Mouse (Mus musculus) neural tube, embryonic 14.5 days (tissue): ENCODE results near the gene Akap8l. TPM values are rescaled to one million over a fixed set of nuclear protein-coding genes. Genes with fewer than 3 reads are reported as not detected.

Experiments
- ATAC-seq: fragments of 200-750 bp; cut with Nextera tagmentation; 2 replicates; pipeline ENCODE4 v1.8.0; 2017; ENCODE audit warnings: low read depth, mild to moderate bottlenecking, moderate TSS enrichment, moderate library complexity
- H3K27ac ChIP-seq: fragments of 300-500 bp; sonication (generic); 2 replicates; pipeline ENCODE4 v1.5.1; 2014; ENCODE audit warnings: low read depth, mild to moderate bottlenecking, control low read depth, low read length, moderate library complexity, mixed read lengths
- H3K27me3 ChIP-seq: fragments of 300-500 bp; sonication (generic); 2 replicates; pipeline ENCODE4 v1.6.1; 2014; ENCODE audit warnings: low read length; ENCODE audit not compliant: control insufficient read depth, insufficient read depth
- H3K36me3 ChIP-seq: fragments of 300-500 bp; sonication (generic); 2 replicates; pipeline ENCODE4 v1.6.1; 2014; ENCODE audit warnings: low read length, mixed read lengths; ENCODE audit not compliant: control insufficient read depth, insufficient read depth
- H3K4me1 ChIP-seq: fragments of 300-500 bp; sonication (generic); 2 replicates; pipeline ENCODE4 v1.6.1; 2014; ENCODE audit warnings: low read length; ENCODE audit not compliant: control insufficient read depth, insufficient read depth
- H3K4me2 ChIP-seq: fragments of 300-500 bp; sonication (generic); 2 replicates; pipeline ENCODE4 v1.6.1; 2014; ENCODE audit warnings: mild to moderate bottlenecking, low read depth, low read length, control low read depth
- H3K4me3 ChIP-seq: fragments of 300-500 bp; sonication (generic); 2 replicates; pipeline ENCODE4 v1.5.1; 2014; ENCODE audit warnings: low read depth, low read length, control low read depth, mixed read lengths
- H3K9ac ChIP-seq: fragments of 300-500 bp; sonication (generic); replicated peaks from 2 replicates; pipeline ENCODE4 v1.6.1; 2014; ENCODE audit warnings: low read depth, mild to moderate bottlenecking, control low read depth, low read length, mixed read lengths
- H3K9me3 ChIP-seq: fragments of 300-500 bp; sonication (generic); 2 replicates; pipeline ENCODE4 v1.6.1; 2016; ENCODE audit warnings: low read length; ENCODE audit not compliant: control insufficient read depth
- WGBS: fragments of 180-500 bp; shearing (Covaris S2); extraction: QIAGEN DNeasy Blood & Tissue Kit; methylation state at CpG from one replicate; pipeline ENCODE4 v1.1.7; 2014; 5-methylcytosine and 5-hydroxymethylcytosine counted together
- polyA plus RNA-seq: library from polyadenylated mRNA; unstranded; fragments of >200 nt; fragmentation: Nextera tagmentation; extraction: Ambion mirVana; gene quantifications from 2 replicates; pipeline ENCODE4 v1.2.1, GENCODE M21; 2014

The Akap8l gene
- 123 and 158 TPM in 2 replicates for polyA plus RNA-seq

DNA sequence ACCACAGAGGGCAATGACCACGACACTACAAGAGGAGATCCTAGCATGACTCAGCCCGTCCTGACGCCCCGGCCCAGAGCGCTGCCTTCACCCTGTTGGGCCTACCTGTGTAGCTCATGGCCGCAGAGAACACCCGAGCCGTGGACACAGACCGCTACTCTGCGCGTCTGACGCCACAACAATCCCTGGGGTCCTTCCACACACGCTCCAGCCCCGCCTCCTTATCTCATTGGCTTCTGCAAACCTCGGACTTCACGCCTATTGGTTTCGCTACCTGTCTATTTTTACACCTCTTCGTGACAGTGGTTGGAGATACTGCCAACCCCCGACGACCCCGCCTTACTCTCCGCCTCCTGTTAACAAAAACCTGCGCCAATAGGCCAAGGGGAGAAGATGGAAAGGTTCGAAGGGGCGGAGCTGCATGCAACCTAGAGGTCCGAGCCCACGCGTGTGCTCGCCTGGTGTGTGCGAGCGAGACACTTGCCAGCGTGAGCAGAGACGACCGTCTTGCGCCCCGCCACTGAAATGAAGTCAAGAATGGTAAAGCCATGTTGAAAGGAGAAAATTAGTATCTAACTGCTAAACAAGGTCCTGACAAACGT, at the start of gene Akap8l:
Gene Akap8l (minus strand): TSS at position 226 of the 602 bp plus-strand sequence.
- Histone ChIP-seq H3K4me1 (peaks cover 21% of the 10 kb centered on the region), H3K27ac (peak within 1 kb of the TSS; percentile 87), H3K9ac (peak within 1 kb of the TSS; percentile 85), H3K4me3 (peak within 1 kb of the TSS; percentile 81), H3K4me2 (peak within 1 kb of the TSS; percentile 84), H3K36me3 (peaks cover 11% of the 10 kb centered on the region), H3K9me3 (no peaks in the 10 kb centered on the region), H3K27me3 (no peaks in the 10 kb centered on the region)
- WGBS, result under 1% methylated on average over 35 of the region's 37 CpGs
- ATAC-seq, result peak; percentile 97

DNA sequence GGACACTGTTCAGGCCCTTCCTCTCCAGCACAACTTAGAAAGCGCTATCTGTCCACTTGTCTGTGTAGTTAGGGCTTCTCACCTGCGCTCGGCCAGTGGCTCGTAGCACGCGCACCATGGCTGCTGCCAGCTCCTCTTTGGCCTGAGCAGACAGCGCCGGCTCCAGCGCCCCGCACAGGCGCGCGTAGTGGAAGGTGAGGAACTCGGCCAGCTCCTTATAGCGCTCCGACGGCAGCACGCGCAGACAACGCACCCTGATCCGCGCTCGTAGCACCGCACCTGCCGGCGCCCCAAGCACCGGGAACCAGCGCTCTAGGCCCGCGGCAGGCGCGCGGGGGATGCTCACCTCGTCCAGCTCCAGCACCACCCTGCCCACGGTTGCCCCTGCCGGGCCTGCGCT, 45.9 kb upstream of the Akap8l start:
- Histone ChIP-seq H3K4me2 (peak overlapping the region; percentile 27), H3K27me3 (peaks cover 56% of the 10 kb centered on the region), H3K27ac (no peak overlapping the region), H3K36me3 (no peaks in the 10 kb centered on the region), H3K4me3 (peak overlapping the region; percentile 17; the same call in 1 of the 2 replicates), H3K9me3 (no peaks in the 10 kb centered on the region), H3K9ac (no peak overlapping the region), H3K4me1 (no peaks in the 10 kb centered on the region; the same call in 1 of the 2 replicates)
- WGBS, result 4% methylated on average over 37 of the region's 37 CpGs
- ATAC-seq, result no peak

DNA sequence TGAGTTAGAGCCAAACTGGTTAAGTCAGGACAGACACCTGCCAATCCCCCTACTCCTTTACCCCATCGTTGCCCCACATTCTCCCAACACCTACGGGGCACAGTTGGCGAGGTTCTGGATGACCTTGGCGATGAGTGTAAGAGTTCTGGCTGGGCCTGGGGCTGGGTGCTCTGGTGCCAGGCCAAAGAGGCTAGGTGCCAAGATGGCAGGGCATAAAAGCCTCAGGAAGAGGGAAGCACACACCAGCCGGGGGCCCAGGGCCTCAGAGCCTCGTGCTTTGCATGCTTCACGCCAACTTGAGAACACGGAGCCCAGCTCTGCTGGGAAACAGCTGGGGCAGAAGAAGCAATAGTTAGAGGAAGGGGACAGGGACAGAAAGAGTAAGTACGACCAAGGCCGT, 43.5 kb upstream of the Akap8l start:
- no peaks in the 10 kb centered on the region for H3K9me3 ChIP-seq
- peaks cover 57% of the 10 kb centered on the region for H3K27me3 ChIP-seq
- H3K27ac ChIP-seq, result no peak overlapping the region
- H3K4me2 ChIP-seq, result no peak overlapping the region
- no peaks in the 10 kb centered on the region for H3K36me3 ChIP-seq
- H3K4me1 ChIP-seq, result no peaks in the 10 kb centered on the region; the same call in 1 of the 2 replicates
- H3K4me3 ChIP-seq, result no peak overlapping the region
- no peak overlapping the region for H3K9ac ChIP-seq
- WGBS, result 86% methylated on average over 10 of the region's 10 CpGs
- no peak for ATAC-seq

DNA sequence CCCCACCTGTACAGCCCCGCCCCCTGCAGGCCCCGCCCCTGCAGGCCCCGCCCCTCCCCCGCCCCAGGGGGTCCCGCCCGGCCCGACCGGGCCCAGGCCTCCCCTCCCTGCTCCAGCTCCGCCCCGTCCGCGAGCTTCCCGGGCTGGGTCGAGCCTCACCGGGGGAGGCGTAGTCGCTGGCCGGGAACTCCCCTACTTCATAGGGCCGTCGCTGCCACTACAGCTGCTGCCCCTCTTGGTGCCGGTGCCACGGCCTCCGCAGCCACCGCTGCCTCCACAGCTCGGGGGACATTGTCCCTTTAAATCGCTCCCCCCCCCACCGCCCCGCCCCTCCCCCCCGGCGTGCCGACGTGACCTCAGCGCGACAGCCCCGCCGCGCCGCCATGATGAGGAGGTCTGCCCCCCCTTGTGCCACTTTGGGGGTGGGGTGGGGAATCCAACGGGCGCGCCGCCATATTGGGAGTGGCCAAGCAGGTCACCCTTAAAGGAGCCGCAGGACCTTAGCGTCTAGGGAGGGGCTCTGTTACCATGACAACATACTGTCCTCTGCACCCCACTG, 38.8 kb upstream of the Akap8l start, which contains the start of gene Wiz:
Gene Wiz (minus strand): TSS at position 339 of the 559 bp plus-strand sequence.
- Histone ChIP-seq H3K4me3 (peak within 1 kb of the TSS; percentile 82), H3K9ac (peak within 1 kb of the TSS; percentile 88), H3K4me1 (peaks cover 11% of the 10 kb centered on the region; the same call in 1 of the 2 replicates), H3K9me3 (no peaks in the 10 kb centered on the region), H3K4me2 (peak within 1 kb of the TSS; percentile 94), H3K27me3 (peaks cover 21% of the 10 kb centered on the region), H3K27ac (peak within 1 kb of the TSS; percentile 84), H3K36me3 (peaks cover 5% of the 10 kb centered on the region)
- peak; percentile 86 for ATAC-seq
- 3% methylated on average over 21 of the region's 44 CpGs for WGBS

DNA sequence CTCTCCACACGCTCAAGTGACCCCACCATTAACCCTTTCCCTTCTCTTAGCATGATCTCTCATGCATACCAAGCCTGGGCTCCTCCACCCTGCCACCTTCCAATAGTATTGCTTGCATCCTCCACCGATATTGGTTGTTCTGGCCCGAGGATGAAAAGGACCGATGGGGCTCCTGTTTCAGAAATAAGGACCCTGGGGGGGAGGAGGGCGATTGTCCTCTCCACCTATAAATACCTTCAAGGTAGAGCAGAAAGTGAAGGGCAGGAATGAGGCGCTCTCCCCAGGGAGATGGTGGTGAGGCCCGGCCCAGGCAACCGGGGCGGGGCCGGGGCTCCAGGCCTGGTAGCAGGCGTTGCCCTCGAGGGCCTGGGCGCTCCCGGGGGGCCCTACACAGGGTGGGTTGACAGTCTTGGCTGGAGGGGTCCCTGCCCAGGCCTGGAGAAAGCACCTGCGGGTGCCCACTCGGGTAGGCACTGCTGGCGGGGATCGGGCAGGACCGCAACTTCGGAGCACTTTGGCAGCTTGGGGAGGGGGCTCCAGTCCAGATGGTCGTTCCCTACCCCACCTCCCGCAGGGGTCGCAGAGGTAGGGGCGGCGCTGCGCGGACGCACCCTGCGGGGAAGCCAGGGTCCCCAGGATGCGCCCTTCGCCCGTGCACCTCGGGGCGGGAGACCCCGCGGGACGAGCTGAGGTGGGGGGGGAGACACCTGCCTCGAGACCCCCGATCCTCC, 38.1 kb upstream of the Akap8l start:
- Histone ChIP-seq H3K4me2 (peak overlapping the region; percentile 94), H3K27ac (peak overlapping the region; percentile 84), H3K27me3 (peaks cover 16% of the 10 kb centered on the region), H3K9ac (peak overlapping the region; percentile 88), H3K36me3 (peaks cover 10% of the 10 kb centered on the region), H3K4me3 (peak overlapping the region; percentile 82), H3K9me3 (no peaks in the 10 kb centered on the region), H3K4me1 (peaks cover 11% of the 10 kb centered on the region; the same call in 1 of the 2 replicates)
- WGBS, result under 1% methylated on average over 21 of the region's 39 CpGs
- peak; percentile 59 for ATAC-seq

DNA sequence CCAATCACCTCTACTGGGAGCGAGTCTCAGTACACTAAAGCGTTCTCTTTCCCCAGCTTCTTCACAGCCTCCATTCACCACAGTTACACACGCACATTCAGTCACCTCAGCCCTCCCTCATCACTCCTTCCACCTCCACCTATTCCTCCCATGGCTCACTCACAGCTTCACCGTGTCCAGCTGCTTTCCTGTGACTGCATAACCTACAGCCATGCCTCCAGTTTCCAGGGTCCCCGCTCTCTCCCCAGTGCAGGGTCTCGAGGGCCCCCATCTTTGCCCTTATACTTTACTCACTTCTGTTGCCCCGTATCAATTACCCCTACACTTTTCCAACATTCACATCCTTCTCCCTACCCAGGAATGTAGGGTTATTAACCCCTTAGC, 37.6 kb upstream of the Akap8l start:
- 0 out of 2 replicates have a peak, but pooled peaks have one; percentile 1 for ATAC-seq

DNA sequence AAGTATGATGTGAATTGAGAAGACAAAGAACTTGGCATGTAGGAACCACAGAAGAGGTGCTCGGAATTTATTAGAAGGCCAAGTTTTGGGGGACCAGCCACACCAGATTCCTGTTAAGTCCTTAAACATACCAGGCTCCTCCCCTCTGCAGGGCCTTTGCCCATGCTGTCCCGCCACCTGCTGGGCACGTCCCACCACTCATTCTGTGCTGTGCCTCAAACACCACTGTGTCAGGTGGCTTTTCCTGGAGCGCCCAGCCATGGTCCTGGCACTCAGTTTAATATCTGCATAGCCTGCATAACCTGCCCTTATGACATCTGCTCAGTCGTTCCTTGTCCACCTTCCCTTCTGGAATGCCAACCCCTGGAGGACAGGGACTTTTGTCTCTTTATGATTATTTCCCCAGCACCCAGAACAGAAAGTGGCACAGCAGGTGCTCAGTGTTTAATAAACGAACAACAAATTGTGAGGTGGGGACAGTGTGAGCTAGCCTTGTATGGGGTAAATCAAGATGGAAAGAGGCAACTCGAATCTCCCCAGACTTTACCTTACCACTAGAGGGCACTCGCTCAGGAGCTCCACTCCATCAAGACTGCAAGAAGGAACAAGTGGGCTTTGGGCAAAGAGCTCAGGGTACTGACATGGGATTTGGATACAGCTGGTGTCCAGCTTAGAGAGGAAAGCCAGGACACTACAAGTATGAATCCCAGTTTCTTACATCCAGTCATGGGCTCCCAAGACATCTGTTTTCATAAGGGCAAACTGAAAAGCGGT, 36.4 kb upstream of the Akap8l start:
- Histone ChIP-seq H3K27me3 (peaks cover 7% of the 10 kb centered on the region), H3K4me3 (no peak overlapping the region), H3K9me3 (no peaks in the 10 kb centered on the region), H3K36me3 (peaks cover 10% of the 10 kb centered on the region), H3K9ac (no peak overlapping the region), H3K4me1 (peaks cover 11% of the 10 kb centered on the region; the same call in 1 of the 2 replicates), H3K4me2 (no peak overlapping the region), H3K27ac (no peak overlapping the region)
- no peak for ATAC-seq
- 70% methylated on average over 9 of the region's 9 CpGs for WGBS

More for the DNA sequence above, 37.6 kb upstream of the Akap8l start:
- Histone ChIP-seq H3K27ac (no peak overlapping the region), H3K27me3 (peaks cover 16% of the 10 kb centered on the region), H3K9me3 (no peaks in the 10 kb centered on the region), H3K36me3 (peaks cover 10% of the 10 kb centered on the region), H3K4me1 (peaks cover 11% of the 10 kb centered on the region; the same call in 1 of the 2 replicates), H3K4me3 (peak overlapping the region; percentile 82), H3K9ac (peak overlapping the region; percentile 88), H3K4me2 (peak overlapping the region; percentile 94)
- WGBS, result 34% methylated on average over 7 of the region's 7 CpGs

DNA sequence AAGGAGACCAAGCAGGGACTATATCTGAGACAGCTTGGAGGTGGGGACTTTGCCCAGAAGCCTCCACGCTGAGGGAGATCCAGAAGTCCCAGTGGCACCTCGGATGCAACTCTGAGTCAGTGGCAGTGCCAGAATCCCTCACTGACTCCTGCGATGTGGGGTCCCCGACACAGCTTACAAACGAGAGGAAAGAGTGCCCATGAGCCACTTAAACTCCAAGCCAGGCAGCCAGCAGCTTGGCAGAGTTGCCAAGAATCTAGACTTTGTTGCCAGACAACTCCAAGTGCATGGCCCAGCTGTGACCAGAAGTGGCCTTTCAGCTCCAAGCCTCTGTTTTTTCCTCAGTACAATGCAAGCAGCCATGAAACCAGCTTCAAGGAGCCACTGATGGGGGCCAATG, 33.3 kb upstream of the Akap8l start:
- Histone ChIP-seq H3K4me2 (no peak overlapping the region), H3K9ac (no peak overlapping the region), H3K27me3 (no peaks in the 10 kb centered on the region), H3K4me3 (no peak overlapping the region), H3K27ac (no peak overlapping the region), H3K9me3 (no peaks in the 10 kb centered on the region), H3K4me1 (peaks cover 11% of the 10 kb centered on the region; the same call in 1 of the 2 replicates), H3K36me3 (peaks cover 10% of the 10 kb centered on the region)
- no peak for ATAC-seq
- 81% methylated on average over 5 of the region's 5 CpGs for WGBS
